Mouse (Mus musculus) megakaryocyte, embryonic 14.5 days (primary cell): ENCODE results near the gene Map3k7cl.

Experiments used
- FLI1 ChIP-seq: IDR thresholded peaks from 2 replicates; pipeline ENCODE4 v1.6.1; 2012; ENCODE audit warnings: low read length, inconsistent platforms, mixed read lengths
- GATA1 ChIP-seq: IDR thresholded peaks from 3 replicates; pipeline ENCODE4 v1.6.1; 2012; ENCODE audit warnings: mixed read lengths, low read length, inconsistent platforms, borderline replicate concordance

- TF ChIP-seq GATA1: no peak
- no peak for TF ChIP-seq FLI1
Measured at GRCm38 (mm10) chr16:87602717-87603526, 49.8 kb downstream of the Map3k7cl start.
